ENCODE assay signal across 8 mouse cellular contexts in genomic region chr2:60126831-60127230, GRCm38 (mm10).
DNase-seq lines count a peak whose midpoint lies in the region; ATAC-seq lines count a peak whose summit lies in the region.

No protein-coding gene starts in this region.

- no peaks in the 10 kb centered on the region for H3K9me3 ChIP-seq in heart, embryonic 10.5 days

- no peaks in the 10 kb centered on the region for H3K27me3 ChIP-seq in heart, embryonic 10.5 days (ENCODE audit: insufficient read depth, poor library complexity, severe bottlenecking)

- H3K36me3 ChIP-seq in heart, embryonic 10.5 days = no peaks in the 10 kb centered on the region

- ATAC-seq in cerebellum, adult (ENCODE audit: insufficient number of reproducible peaks, low FRiP score, low TSS enrichment) = no peak

- intact Hi-C loops in left cerebral cortex, postnatal 36 days (cut with DNase I) = loop anchor here (10.0 kb wide), 1 partner anchor 92 kb away; no protein-coding TSS in a partner anchor

- 23% methylated on average over 7 of the region's 7 CpGs for WGBS in heart, embryonic 10.5 days

- peaks cover 14% of the 10 kb centered on the region; the same call in 1 of the 2 replicates for H3K4me1 ChIP-seq in heart, embryonic 10.5 days

- H3K4me3 ChIP-seq in heart, embryonic 10.5 days = peak overlapping the region; percentile 98

- peak overlapping the region; percentile 100; the same call in 1 of the 2 replicates for H3K27ac ChIP-seq in heart, embryonic 10.5 days

- peak; percentile 62 to 64 for DNase-seq in cerebellum, postnatal 14 days
- peak; percentile 17 for DNase-seq in NIH3T3 (ENCODE audit: low read depth)
- no peak for DNase-seq in heart, embryonic 10.5 days (ENCODE audit: low spot score)
- peak; percentile 45 to 48 for DNase-seq in kidney, postnatal 4 days
- peak; percentile 96 for DNase-seq in retina, postnatal 1 day
- no peak for DNase-seq in left cerebral cortex, postnatal 36 days (ENCODE audit: low spot score in 2 of 2)
- no peak for DNase-seq in urinary bladder, postnatal 14 days (ENCODE audit: low spot score)

Comparison
In these comparisons a context has a peak if more than half of its experiments do, and no peak if none do; other contexts are left out.
1. DNase-seq: peak in cerebellum, postnatal 14 days (2 of 2), NIH3T3 (single experiment), kidney, postnatal 4 days (2 of 2) and retina, postnatal 1 day (single experiment); none in heart, embryonic 10.5 days (single experiment), left cerebral cortex, postnatal 36 days (0 of 2) and urinary bladder, postnatal 14 days (single experiment).